Mouse (Mus musculus): ENCODE measurements around the gene Rab29. TPM values are rescaled to one million over a fixed set of nuclear protein-coding genes. Genes with fewer than 3 reads are reported as not detected.

Gene Rab29
- total and polyA plus RNA-seq, 3 experiments, result not detected

DNA sequence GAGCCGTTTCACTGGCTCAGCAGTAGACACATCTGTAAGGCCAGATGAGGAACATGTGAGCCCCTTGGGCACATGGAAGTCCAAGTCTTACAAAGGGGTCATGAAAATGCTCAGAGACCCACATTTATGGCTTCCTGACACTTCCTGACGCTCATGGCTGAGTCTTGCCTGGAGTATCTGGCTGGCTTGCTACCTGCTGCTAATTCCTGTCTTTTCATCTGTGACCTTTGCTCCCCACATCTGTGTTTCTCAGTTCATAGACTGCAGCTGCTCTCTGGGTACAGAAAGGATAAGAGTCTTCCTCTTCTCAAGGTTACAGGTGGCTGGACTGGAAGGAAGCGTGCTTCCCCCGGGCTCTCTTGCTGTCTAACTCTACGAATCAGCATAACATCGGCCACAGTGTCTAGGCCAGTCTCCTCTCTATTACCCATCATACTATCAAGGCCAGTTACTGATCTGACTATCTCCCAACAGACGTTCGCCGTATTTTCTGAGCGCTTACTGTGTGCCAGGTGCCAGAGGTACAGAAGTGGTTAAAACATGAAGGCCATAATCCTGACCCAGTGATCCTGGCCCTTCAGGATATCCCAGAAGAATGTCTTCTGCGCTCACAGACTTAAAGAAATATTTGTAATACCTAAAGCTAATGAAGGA lies 42.4 kb upstream of the Rab29 start:
- Histone ChIP-seq H3K36me3 (replicated peaks) (peaks cover 1% of the 10 kb centered on the region), H3K4me3 (ENCODE audit: low read depth, low read length) (no peak overlapping the region), H3K27me3 (ENCODE audit: insufficient read depth, low read length) (peaks cover 30% of the 10 kb centered on the region), H3K9me3 (replicated peaks) (no peaks in the 10 kb centered on the region), H3K4me1 (ENCODE audit: insufficient read depth, low read depth, low read length) (peaks cover 23% of the 10 kb centered on the region)
- ATAC-seq (ENCODE audit: extremely low read depth, insufficient number of reproducible peaks, low FRiP score, poor library complexity, severe bottlenecking), result no peak
- TF ChIP-seq TAL1 (conservative IDR thresholded peaks at IDR 0.05; ENCODE audit: low read depth, low read length) (no peak), CTCF (IDR thresholded peaks at IDR 0.05; ENCODE audit: low read depth, low read length) (no peak), GATA2 (IDR thresholded peaks at IDR 0.05; ENCODE audit: borderline replicate concordance, low read depth, low read length) (no peak), POLR2AphosphoS5 (IDR thresholded peaks at IDR 0.05; ENCODE audit: insufficient replicate concordance, low read depth, low read length) (no peak), GATA1 (IDR thresholded peaks at IDR 0.05; ENCODE audit: borderline replicate concordance, low read length) (no peak)
- no peak for DNase-seq (ENCODE audit: low spot score)

DNA sequence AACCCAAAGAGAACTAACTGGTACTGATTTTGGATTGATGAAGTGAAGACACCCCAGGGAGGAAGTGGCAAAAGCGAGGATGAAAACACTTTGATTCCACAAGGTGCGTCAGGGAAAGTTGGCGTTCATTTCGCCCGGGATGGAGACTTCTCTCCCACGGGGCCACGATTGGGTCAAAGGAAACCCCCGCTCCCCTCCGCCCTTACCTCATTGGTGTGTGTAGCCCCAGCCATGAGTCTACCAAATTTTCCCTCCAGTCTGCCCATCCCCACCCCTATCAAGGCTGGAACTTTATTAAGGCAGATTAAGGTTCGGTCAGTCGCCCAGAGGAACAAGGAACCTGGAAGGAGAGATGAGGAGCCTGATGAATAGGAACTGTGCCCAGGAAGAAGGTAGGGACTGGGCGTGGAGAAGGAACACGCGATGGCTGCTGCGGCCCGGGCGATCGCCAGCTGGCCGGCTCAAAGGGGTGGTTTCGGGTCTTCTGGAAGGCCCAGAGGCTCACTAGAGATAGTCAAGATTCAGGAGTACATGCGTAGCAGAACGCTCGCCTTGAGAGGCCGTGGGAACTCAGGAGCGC lies 39.7 kb upstream of the Rab29 start, which contains the start of gene Slc41a1:
Gene Slc41a1 (plus strand): TSS at position 287 of the 580 bp plus-strand sequence.
- peaks cover 35% of the 10 kb centered on the region for H3K4me1 ChIP-seq (ENCODE audit: insufficient read depth, low read depth, low read length)
- TF ChIP-seq CTCF (IDR thresholded peaks at IDR 0.05; ENCODE audit: low read depth, low read length) (no peak), GATA1 (IDR thresholded peaks at IDR 0.05; ENCODE audit: borderline replicate concordance, low read length) (no peak), TAL1 (conservative IDR thresholded peaks at IDR 0.05; ENCODE audit: low read depth, low read length) (no peak), GATA2 (IDR thresholded peaks at IDR 0.05; ENCODE audit: borderline replicate concordance, low read depth, low read length) (no peak), POLR2AphosphoS5 (IDR thresholded peaks at IDR 0.05; ENCODE audit: insufficient replicate concordance, low read depth, low read length) (no peak)
- H3K9me3 ChIP-seq (replicated peaks), result no peaks in the 10 kb centered on the region
- H3K27me3 ChIP-seq (ENCODE audit: insufficient read depth, low read length), result peaks cover 19% of the 10 kb centered on the region
- peaks cover 28% of the 10 kb centered on the region for H3K36me3 ChIP-seq (replicated peaks)
- H3K4me3 ChIP-seq (ENCODE audit: low read depth, low read length), result peak within 1 kb of the TSS; percentile 78
- ATAC-seq (ENCODE audit: extremely low read depth, insufficient number of reproducible peaks, low FRiP score, poor library complexity, severe bottlenecking) (no peak), DNase-seq (ENCODE audit: low spot score) (no peak)

DNA sequence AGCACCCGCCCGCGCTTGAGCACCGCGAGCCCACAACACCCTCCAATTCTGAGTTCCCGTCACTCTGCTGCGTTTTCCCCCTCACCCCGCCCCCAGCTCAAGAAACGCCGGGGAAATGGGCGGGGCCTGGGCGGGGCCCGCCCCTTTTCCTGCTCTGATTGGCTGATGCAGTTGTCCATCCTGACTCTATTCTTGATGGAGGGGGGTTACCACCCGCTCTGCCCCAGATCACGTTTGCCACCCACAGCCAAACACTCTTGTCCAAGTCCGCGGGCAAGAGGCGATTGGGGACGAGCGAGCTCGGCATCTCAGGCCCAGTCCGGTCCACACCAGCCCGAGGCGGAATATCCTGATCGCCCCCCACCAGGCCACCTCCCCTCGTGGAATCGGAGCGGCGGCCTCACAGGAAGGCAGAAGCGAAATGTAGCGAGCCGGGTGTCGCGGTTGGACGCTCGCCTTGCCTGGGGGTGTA lies 39.2 kb upstream of the Rab29 start:
- TF ChIP-seq POLR2AphosphoS5 (IDR thresholded peaks at IDR 0.05; ENCODE audit: insufficient replicate concordance, low read depth, low read length) (no peak), GATA2 (IDR thresholded peaks at IDR 0.05; ENCODE audit: borderline replicate concordance, low read depth, low read length) (no peak), TAL1 (conservative IDR thresholded peaks at IDR 0.05; ENCODE audit: low read depth, low read length) (no peak), GATA1 (IDR thresholded peaks at IDR 0.05; ENCODE audit: borderline replicate concordance, low read length) (no peak), CTCF (IDR thresholded peaks at IDR 0.05; ENCODE audit: low read depth, low read length) (no peak)
- Histone ChIP-seq H3K9me3 (replicated peaks) (no peaks in the 10 kb centered on the region), H3K4me1 (ENCODE audit: insufficient read depth, low read depth, low read length) (peaks cover 35% of the 10 kb centered on the region), H3K36me3 (replicated peaks) (peaks cover 33% of the 10 kb centered on the region), H3K4me3 (ENCODE audit: low read depth, low read length) (peak overlapping the region; percentile 78), H3K27me3 (ENCODE audit: insufficient read depth, low read length) (peaks cover 18% of the 10 kb centered on the region)
- ATAC-seq (ENCODE audit: extremely low read depth, insufficient number of reproducible peaks, low FRiP score, poor library complexity, severe bottlenecking), result peak; percentile 91
- peak; percentile 98 for DNase-seq (ENCODE audit: low spot score)

DNA sequence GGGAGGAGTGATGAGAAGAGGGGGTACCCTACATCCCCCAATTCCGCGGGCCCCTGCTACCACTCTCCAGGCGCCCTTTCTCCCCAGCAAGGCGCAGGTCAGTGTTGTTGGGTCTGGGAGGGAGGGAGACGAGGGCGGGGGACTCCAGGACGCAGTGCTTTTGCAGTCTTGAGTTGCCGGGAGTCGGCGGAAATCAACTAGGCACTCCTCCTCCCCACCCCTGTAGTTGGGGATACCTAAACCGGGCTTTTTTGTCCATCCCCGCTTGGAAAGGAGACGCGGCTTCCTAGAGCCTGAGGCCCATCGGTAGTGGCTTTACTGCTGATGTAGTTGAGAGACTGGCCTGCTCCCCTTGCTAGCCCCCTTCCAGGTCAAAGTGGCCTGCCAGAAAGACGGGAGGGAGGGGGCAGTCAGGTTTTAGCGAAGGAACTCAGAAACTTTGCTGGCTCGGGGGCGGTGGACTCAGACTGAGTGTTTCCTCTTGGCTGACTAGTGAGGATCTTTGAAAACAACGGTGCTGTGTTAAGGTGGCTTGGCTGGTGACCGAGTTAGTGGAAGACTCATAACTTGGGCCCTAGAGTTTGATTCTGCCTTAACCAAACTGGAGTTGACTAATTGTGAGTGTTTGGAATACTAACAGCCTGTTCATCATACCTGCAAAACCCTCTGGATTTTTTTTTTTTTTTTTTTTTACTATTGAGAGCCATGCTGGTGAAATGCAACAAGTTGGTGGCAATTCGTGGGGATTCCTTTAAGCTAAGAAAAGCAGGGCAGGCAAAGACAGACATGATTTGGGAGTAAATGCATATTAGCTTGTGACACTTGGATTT lies 38.5 kb upstream of the Rab29 start:
- DNase-seq (ENCODE audit: low spot score) (peak; percentile 77), ATAC-seq (ENCODE audit: extremely low read depth, insufficient number of reproducible peaks, low FRiP score, poor library complexity, severe bottlenecking) (peak; percentile 15; the same call in 1 of the 2 replicates)
- Histone ChIP-seq H3K36me3 (replicated peaks) (peaks cover 39% of the 10 kb centered on the region), H3K27me3 (ENCODE audit: insufficient read depth, low read length) (peaks cover 13% of the 10 kb centered on the region), H3K4me1 (ENCODE audit: insufficient read depth, low read depth, low read length) (peaks cover 35% of the 10 kb centered on the region), H3K4me3 (ENCODE audit: low read depth, low read length) (peak overlapping the region; percentile 78), H3K9me3 (replicated peaks) (no peaks in the 10 kb centered on the region)
- TF ChIP-seq POLR2AphosphoS5 (IDR thresholded peaks at IDR 0.05; ENCODE audit: insufficient replicate concordance, low read depth, low read length), result no peak
- no peak for TF ChIP-seq TAL1 (conservative IDR thresholded peaks at IDR 0.05; ENCODE audit: low read depth, low read length)
- no peak for TF ChIP-seq CTCF (IDR thresholded peaks at IDR 0.05; ENCODE audit: low read depth, low read length)
- TF ChIP-seq GATA2 (IDR thresholded peaks at IDR 0.05; ENCODE audit: borderline replicate concordance, low read depth, low read length), result no peak
- no peak for TF ChIP-seq GATA1 (IDR thresholded peaks at IDR 0.05; ENCODE audit: borderline replicate concordance, low read length)

DNA sequence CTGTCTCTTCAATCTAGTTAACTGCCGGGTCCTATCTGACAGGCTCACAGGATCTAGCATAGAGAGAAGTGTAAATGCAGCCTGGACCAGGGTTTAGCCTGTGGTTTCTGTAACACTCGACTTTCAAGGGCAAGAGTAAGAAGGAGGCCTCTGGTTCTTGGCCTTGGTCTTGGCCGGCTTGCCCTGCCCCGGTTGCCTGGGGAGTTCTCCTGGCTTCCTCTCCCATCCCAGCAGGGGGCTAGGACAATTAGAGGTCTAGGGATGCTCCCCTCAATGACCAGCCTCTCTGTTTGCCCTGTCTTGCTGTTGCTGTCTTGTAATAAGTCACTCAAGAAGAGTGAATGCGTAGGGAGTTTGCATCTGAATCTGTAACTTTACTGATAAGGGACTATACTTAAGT lies 37.7 kb upstream of the Rab29 start:
- TF ChIP-seq POLR2AphosphoS5 (IDR thresholded peaks at IDR 0.05; ENCODE audit: insufficient replicate concordance, low read depth, low read length), result no peak
- peaks cover 47% of the 10 kb centered on the region for H3K36me3 ChIP-seq (replicated peaks)
- DNase-seq (ENCODE audit: low spot score) (no peak), ATAC-seq (ENCODE audit: extremely low read depth, insufficient number of reproducible peaks, low FRiP score, poor library complexity, severe bottlenecking) (no peak)
- peaks cover 7% of the 10 kb centered on the region for H3K27me3 ChIP-seq (ENCODE audit: insufficient read depth, low read length)
- H3K9me3 ChIP-seq (replicated peaks), result no peaks in the 10 kb centered on the region
- H3K4me1 ChIP-seq (ENCODE audit: insufficient read depth, low read depth, low read length), result peaks cover 35% of the 10 kb centered on the region
- H3K4me3 ChIP-seq (ENCODE audit: low read depth, low read length), result no peak overlapping the region; the same call in 1 of the 2 replicates

DNA sequence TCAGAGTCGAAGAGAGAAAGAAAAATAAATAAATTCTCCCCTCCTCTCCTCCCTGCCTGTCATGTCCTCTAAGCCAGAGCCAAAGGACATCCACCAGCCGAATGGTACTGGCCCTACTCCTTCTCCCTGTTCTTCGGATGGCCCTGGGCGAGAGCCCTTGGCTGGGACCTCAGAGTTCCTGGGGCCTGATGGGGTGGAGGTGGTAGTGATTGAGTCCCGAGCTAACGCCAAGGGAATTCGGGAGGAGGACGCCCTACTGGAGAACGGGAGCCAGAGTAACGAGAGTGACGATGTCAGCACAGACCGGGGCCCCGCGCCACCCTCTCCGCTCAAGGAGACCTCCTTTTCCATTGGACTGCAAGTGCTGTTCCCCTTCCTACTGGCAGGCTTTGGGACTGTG lies 36.5 kb upstream of the Rab29 start:
- no peak for TF ChIP-seq GATA1 (IDR thresholded peaks at IDR 0.05; ENCODE audit: borderline replicate concordance, low read length)
- no peak for TF ChIP-seq POLR2AphosphoS5 (IDR thresholded peaks at IDR 0.05; ENCODE audit: insufficient replicate concordance, low read depth, low read length)
- no peak for TF ChIP-seq TAL1 (conservative IDR thresholded peaks at IDR 0.05; ENCODE audit: low read depth, low read length)
- no peak for TF ChIP-seq CTCF (IDR thresholded peaks at IDR 0.05; ENCODE audit: low read depth, low read length)
- TF ChIP-seq GATA2 (IDR thresholded peaks at IDR 0.05; ENCODE audit: borderline replicate concordance, low read depth, low read length), result no peak
- H3K36me3 ChIP-seq (replicated peaks), result peaks cover 58% of the 10 kb centered on the region
- no peaks in the 10 kb centered on the region for H3K9me3 ChIP-seq (replicated peaks)
- DNase-seq (ENCODE audit: low spot score) (no peak), ATAC-seq (ENCODE audit: extremely low read depth, insufficient number of reproducible peaks, low FRiP score, poor library complexity, severe bottlenecking) (no peak)
- H3K27me3 ChIP-seq (ENCODE audit: insufficient read depth, low read length), result no peaks in the 10 kb centered on the region
- no peak overlapping the region for H3K4me3 ChIP-seq (ENCODE audit: low read depth, low read length)
- peaks cover 35% of the 10 kb centered on the region for H3K4me1 ChIP-seq (ENCODE audit: insufficient read depth, low read depth, low read length)
